Mouse (Mus musculus) neutrophil, adult 83 days (primary cell): ENCODE measurements around the gene Olfr843. TPM values are rescaled to one million over a fixed set of nuclear protein-coding genes. Genes with fewer than 3 reads are reported as not detected.

ENCODE experiments used
- total RNA-seq, 2 experiments: library from RNA; stranded (reverse); gene quantifications; one replicate each; pipeline ENCODE4 v1.2.4; 2023

Gene Olfr843
- not detected for total RNA-seq

GRCm38 (mm10) chr9:19251887-19252286 is at the start of gene Olfr843:
Olfr843 (minus strand) TSS chr9:19251987.

Other genes starting within 250 kb of the Olfr843 start
- not detected for gene Olfr835, start 219.3 kb downstream of the Olfr843 start, total RNA-seq
- not detected for gene Olfr836, start 131.6 kb downstream of the Olfr843 start, total RNA-seq
- gene Olfr837, start 115.7 kb downstream of the Olfr843 start, total RNA-seq: not detected
- gene Olfr839-ps1, start 74.7 kb downstream of the Olfr843 start, total RNA-seq: under 1 TPM in 1 of 2 experiments, not detected in 1; 0.07 TPM
- gene Olfr844, start 64.4 kb upstream of the Olfr843 start, total RNA-seq: not detected
- gene Olfr845, start 84.5 kb upstream of the Olfr843 start, total RNA-seq: not detected
- gene Olfr846, start 112.0 kb upstream of the Olfr843 start, total RNA-seq: not detected
- gene Olfr847, start 126.7 kb upstream of the Olfr843 start, total RNA-seq: not detected
- gene Olfr849, start 188.3 kb upstream of the Olfr843 start, total RNA-seq: not detected
- not detected for gene Olfr850, start 226.3 kb upstream of the Olfr843 start, total RNA-seq
- not detected for gene Olfr851, start 241.3 kb upstream of the Olfr843 start, total RNA-seq